Mouse (Mus musculus): ENCODE measurements around the gene Atp5f1.

GRCm38 (mm10) chr3:105974174-105974573 is 14.3 kb upstream of the Atp5f1 start:
- TF ChIP-seq CTCF (IDR thresholded peaks at IDR 0.05; ENCODE audit: low read depth, low read length) = no peak
- TF ChIP-seq POLR2A (IDR thresholded peaks at IDR 0.05; ENCODE audit: borderline replicate concordance, low read depth, low read length) = no peak
